Mouse (Mus musculus): ENCODE measurements at regions not wholly inside any gene's neighbourhood (a gene's known extent, or its start where the extent isn't known, plus 50 kb on each side); places are given as distances from the start of the nearest gene placed in this dataset.
A peak's percentile ranks its signal among the peaks of the same experiment; 100 is the strongest.

- DNase-seq: no peak
Measured at GRCm38 (mm10) chr1:57574530-57574929, 167.6 kb upstream of the Tyw5 start.

- no peak for DNase-seq
Measured at GRCm38 (mm10) chr1:57576066-57576753, 169.3 kb upstream of the Tyw5 start.

GRCm38 (mm10) chr1:57579086-57579485, 172.2 kb upstream of the Tyw5 start:
- DNase-seq: no peak

DNA sequence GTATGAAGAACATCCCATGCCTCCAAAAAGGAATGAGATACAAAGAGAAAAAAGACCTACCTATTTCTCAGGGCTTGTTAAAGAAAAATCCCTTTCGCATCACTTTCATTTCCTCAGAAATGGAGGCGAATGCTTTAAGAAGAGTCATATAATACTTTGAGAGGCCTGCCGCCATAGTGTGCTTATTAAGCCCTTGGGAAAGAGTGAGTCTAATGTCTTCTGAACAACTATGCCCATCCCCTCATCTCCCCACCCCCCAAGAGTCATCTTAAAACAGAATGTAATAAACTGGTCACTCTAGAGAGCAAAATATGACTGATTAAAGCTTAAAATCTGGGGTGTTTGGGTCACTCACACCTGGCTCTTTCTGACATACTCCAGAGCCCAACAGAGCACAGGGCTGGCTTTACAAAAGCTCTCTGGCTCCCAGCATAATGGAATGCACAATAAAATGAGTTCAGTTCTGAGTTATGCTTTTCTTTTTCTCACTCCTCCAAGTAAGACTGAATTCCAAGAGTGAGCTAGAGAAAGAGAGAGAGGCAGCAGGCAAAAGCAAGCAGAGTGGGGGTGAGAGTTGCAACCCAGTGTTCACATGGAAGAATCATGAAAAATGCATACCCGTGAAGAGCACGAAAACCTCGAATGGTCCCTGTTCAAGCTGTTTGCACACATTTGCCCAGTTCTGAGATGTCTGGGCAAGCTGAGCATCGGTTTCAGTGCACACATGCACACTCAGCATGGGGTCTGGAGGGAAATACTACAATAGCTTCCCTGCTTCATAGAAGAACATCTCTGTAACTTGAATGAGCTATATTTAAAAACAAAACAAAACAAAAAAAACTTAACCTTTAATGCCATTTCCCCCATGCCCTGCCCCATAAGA, 180.0 kb upstream of the Spats2l start:
- no peak for DNase-seq

DNA sequence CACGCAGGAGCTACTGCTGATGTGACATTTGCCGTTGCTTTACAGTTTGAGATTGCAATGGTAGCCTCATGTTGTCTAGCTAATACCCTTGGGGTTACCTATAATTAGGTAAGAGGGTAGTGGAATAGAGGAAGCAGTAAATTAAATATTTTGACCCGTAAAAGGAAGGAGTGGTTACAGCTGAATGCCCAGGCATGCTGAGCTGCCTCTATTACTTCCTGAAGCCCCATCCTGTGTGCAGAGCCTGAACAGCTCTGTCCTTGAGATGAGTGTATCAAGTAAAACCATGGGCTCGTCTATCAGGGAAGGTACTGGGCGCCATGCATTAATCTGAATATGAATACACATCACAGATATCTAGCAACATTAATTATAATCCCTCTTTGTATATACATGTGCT, 179.1 kb upstream of the Spats2l start:
- no peak for DNase-seq

GRCm38 (mm10) chr1:57600951-57601350, 173.0 kb upstream of the Spats2l start:
- no peak for DNase-seq

- DNase-seq: no peak
Measured at GRCm38 (mm10) chr1:57605525-57605924, 168.4 kb upstream of the Spats2l start.

- no peak for DNase-seq
Measured at GRCm38 (mm10) chr1:57606060-57606683, 167.8 kb upstream of the Spats2l start.

DNA sequence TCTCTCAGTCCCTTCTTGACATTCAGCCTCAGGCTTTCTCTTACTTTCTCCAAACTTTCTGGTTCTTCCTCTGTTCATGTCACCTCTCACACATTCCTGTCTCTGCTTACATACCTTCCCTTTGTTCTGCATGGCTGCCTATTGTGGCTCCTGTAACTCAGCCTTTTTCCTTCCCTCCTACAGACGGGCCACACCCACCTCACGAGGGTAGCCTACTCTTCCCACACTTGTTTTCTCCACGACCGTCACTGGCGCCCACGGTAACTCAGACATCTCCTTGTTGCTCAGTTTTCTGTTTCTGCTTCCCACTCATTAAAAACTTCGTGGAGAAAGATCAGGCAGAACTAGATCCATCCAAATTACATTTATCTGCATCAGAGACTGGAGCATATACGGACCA, 166.9 kb upstream of the Spats2l start:
- DNase-seq: no peak

DNA sequence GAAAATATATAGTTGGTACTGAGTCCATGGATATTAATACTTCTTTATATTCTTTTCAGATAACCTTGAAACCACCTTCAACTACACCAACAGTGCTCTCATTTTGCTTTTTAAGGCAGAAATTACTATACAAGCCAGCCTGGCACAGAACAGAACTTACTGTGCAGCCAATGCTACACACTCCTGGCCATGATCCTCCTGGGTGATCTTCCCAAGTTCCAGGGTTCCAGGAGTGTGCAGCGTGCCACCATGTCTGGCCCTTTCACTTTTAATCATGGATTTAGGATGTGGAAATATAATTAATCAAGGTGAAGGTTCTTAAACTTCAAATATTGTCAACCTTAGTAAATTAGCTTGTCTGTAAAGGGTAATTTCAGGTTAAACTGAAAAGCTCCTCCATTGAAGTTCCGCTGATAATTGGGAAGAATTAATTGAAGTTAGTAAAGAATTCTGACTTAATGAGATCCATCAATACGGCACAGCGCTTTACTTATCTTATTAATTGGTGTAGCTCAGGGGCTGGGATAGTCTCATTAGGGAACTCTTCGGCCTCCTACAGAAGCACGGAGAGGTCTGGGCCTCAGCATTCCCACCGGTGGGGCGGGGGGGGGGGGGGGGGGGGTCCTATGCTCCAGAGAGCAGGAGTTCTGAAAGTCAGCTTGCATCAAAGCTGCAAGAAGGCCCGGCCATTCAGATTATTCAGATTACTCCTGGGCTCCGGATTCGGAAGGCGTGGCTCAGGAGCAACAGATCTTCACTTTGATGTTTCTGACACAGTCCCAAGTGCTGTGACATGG, 166.1 kb upstream of the Spats2l start:
- DNase-seq: no peak

GRCm38 (mm10) chr1:57608423-57608679, 165.6 kb upstream of the Spats2l start:
- no peak for DNase-seq

- no peak for DNase-seq
Measured at GRCm38 (mm10) chr1:57609307-57609706, 164.7 kb upstream of the Spats2l start.

- DNase-seq: no peak
Measured at GRCm38 (mm10) chr1:57612171-57612570, 161.8 kb upstream of the Spats2l start.

GRCm38 (mm10) chr1:57612931-57613804, 160.8 kb upstream of the Spats2l start:
- DNase-seq: no peak

- DNase-seq: peak; percentile 3
Measured at GRCm38 (mm10) chr1:57615155-57615554, 158.8 kb upstream of the Spats2l start.

DNA sequence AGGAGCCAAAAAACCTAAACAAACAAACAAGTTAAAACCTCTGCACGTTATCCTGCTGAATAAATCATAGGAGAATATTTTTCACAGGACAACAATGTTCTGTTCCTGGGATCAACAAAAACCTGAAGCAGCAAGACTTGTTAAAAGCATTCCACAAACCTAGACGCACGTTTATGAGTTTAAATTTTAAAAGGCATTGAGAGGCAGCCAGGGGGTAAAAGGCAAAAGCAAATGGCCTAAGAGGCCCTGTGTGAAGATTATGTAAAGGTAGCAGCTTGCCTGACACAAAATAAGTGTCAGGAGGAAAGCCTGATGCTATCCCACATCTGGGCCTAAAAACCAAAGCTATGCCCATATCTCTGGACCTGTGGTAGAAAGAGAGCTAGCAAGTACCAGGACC, 156.6 kb upstream of the Spats2l start:
- no peak for DNase-seq

- DNase-seq: no peak
Measured at GRCm38 (mm10) chr1:57622561-57622960, 151.4 kb upstream of the Spats2l start.

DNA sequence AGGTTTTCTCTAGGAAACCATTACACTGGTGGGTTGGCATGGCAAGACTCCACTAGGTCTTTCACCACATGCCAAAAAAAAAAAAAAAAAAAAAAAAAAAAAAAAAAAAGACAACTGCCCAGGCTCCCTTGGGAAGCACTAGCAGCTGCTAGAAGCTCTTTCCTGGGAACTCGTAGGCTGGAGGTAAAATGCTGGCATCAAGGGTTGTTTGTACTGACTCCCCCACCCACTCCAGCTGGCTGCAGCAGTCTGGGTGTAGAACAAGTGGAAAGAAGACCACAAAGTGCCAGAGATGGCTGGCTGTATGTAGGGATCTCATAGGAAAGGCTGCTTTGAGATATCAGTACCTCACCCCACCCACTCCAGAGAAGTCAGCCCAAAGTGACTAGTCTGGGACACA, 140.0 kb upstream of the Spats2l start:
- DNase-seq: no peak

DNA sequence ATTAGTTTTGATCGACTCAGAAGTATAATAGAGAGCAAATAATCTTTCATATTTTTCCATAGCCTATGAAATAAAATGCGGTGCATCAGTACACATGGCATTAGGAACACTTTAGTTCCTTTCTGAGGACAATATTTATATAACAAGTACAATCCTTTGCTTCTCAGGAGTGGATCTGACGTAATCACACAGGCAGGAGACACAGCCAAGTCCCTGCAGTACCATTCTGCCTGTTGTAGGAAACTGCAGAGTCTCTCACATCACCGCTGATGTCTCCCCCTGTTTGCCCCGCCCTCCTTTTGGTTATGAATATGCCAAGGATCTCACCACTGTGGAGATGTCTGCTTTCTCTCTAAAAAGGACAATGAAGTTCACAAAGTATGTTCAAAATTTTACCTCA, 131.8 kb upstream of the Spats2l start:
- no peak for DNase-seq

DNA sequence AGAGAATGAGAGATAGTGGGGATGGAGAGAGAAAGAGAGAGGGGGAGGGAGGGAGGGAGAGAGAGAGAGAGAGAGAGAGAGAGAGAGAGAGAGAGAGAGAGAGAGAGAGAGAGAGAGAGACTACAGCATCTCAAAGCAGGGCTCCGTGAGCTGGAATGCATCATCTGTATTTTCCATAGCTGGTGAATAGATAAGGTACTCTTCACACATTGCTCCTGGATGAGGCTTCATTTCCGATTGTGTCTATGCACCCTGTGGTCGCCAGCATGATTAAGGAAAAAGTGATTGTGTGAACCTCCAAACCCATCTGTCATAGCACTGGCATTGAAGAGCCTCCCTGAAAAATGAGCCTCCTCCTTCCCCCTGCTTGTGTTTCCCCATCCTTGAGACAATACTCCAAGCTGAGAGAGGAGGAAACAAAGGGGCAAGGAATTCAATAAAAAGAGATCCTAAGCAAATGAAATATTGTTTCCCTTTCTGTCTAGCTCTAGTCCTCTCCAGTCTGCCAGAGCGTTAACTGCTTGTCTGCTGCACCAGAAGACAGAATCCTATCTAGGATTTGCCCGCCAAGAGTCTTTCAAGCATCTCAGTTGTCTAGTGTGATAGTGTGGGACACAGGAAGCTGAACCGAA, 130.4 kb upstream of the Spats2l start:
- DNase-seq: no peak

GRCm38 (mm10) chr1:57664962-57665361, 109.0 kb upstream of the Spats2l start:
- no peak for DNase-seq

GRCm38 (mm10) chr1:57665724-57666123, 108.2 kb upstream of the Spats2l start:
- DNase-seq: no peak
